Mouse (Mus musculus): ENCODE measurements around the gene Cpm. TPM values are rescaled to one million over a fixed set of nuclear protein-coding genes. Genes with fewer than 3 reads are reported as not detected.

Gene Cpm
- polyA plus RNA-seq, 1 experiment from 2014 or later = 47.7 TPM

DNA sequence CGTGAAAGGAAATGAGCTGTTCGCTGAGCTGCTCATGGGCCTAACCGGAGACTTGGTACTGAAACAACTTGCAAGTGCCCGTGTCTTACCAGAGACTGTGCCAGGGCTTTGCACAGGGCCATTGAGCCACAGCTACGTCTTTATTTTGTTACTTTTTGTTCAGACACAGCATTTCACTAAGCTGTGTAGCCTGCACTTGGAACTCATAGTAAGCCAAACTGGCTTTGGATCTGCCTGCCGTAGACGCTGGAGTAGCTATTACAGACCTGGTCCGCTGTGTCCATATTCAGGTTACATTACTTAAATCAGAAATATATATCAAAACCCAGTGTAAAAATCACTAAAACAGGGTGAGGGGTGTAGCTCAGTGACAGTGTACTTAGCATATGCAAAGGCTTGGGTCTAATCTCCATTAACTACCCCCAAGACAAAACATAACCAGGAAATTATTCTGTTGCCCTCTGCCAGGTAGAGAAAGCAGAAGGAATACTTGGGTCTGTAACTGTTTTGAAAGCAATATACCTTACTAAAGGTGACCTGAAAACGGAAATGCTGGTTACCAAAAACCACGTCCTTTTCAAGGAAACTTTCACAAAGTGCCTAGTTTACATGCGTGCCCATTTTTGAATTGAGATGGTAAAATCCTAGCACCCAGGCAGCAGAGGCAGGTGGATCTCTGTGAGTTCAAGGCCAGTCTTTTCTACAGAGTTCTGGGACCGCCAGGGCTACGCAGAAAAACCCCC is 56.7 kb downstream of the Cpm start:
- H3K27ac ChIP-seq (ENCODE audit: low read length) = no peak overlapping the region
- H3K27me3 ChIP-seq (replicated peaks; ENCODE audit: control insufficient read depth, insufficient read depth, low read length) = no peaks in the 10 kb centered on the region
- no peak overlapping the region for H3K4me3 ChIP-seq (ENCODE audit: low read length)
- no peak for ATAC-seq
- no peaks in the 10 kb centered on the region for H3K9me3 ChIP-seq (ENCODE audit: control insufficient read depth, low read length)
- no peak overlapping the region for H3K4me2 ChIP-seq (ENCODE audit: low read depth, low read length)
- H3K36me3 ChIP-seq (ENCODE audit: control insufficient read depth, insufficient read depth, low read length) = peaks cover 10% of the 10 kb centered on the region; the same call in 1 of the 2 replicates
- no peaks in the 10 kb centered on the region for H3K4me1 ChIP-seq (ENCODE audit: control insufficient read depth, insufficient read depth, low read length)
- 92% methylated on average over 13 of the region's 13 CpGs for WGBS
- no peak overlapping the region for H3K9ac ChIP-seq (ENCODE audit: low read depth, low read length)

DNA sequence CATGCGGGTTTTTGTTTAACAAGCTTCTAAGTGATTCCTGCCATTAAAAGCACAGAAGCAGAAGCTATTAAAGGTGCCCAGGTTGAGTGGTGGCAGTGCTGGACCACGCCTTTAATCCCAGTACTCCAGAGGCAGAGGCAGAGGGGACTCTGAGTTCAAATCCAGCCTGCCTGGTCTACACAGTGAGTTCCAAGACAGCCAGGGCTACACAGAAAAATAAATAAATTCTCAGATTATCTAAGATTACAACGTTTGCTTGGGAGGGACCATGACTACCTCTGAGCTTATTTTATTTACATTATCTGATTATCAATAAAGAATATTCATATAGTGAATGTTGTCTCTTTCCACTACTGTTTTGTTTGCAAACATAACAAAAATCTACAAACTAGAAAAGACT is 57.7 kb downstream of the Cpm start:
- no peak for ATAC-seq
- H3K4me3 ChIP-seq (ENCODE audit: low read length) = no peak overlapping the region
- H3K9ac ChIP-seq (ENCODE audit: low read depth, low read length) = no peak overlapping the region
- H3K27me3 ChIP-seq (replicated peaks; ENCODE audit: control insufficient read depth, insufficient read depth, low read length) = no peaks in the 10 kb centered on the region
- no peak overlapping the region for H3K27ac ChIP-seq (ENCODE audit: low read length)
- peaks cover 10% of the 10 kb centered on the region; the same call in 1 of the 2 replicates for H3K36me3 ChIP-seq (ENCODE audit: control insufficient read depth, insufficient read depth, low read length)
- H3K4me2 ChIP-seq (ENCODE audit: low read depth, low read length) = no peak overlapping the region
- H3K4me1 ChIP-seq (ENCODE audit: control insufficient read depth, insufficient read depth, low read length) = no peaks in the 10 kb centered on the region
- 71% methylated on average over 3 of the region's 3 CpGs for WGBS
- H3K9me3 ChIP-seq (ENCODE audit: control insufficient read depth, low read length) = no peaks in the 10 kb centered on the region

DNA sequence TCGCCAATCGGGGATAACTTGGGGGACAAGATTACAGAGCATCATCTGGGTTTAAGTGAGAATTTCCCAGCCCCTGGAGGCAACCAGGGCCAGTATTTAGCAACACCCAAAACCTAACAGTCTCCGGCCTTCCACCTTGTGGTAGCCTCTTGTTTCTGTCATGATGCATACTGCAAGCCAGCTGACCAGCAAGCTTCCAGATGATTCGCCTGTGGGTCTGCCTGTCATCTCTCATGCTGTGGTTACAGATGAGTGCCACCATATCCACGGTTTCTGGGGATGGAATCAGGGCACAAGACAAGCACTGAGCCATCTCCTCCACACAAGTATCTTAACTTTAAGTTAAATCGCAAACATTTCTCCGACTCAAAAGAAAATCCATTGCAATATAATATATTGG is 58.3 kb downstream of the Cpm start:
- 87% methylated on average over 7 of the region's 7 CpGs for WGBS
- no peak overlapping the region for H3K9ac ChIP-seq (ENCODE audit: low read depth, low read length)
- no peaks in the 10 kb centered on the region for H3K27me3 ChIP-seq (replicated peaks; ENCODE audit: control insufficient read depth, insufficient read depth, low read length)
- peaks cover 12% of the 10 kb centered on the region for H3K36me3 ChIP-seq (ENCODE audit: control insufficient read depth, insufficient read depth, low read length)
- H3K4me1 ChIP-seq (ENCODE audit: control insufficient read depth, insufficient read depth, low read length) = no peaks in the 10 kb centered on the region
- H3K27ac ChIP-seq (ENCODE audit: low read length) = no peak overlapping the region
- no peak for ATAC-seq
- no peak overlapping the region for H3K4me2 ChIP-seq (ENCODE audit: low read depth, low read length)
- H3K9me3 ChIP-seq (ENCODE audit: control insufficient read depth, low read length) = no peaks in the 10 kb centered on the region
- H3K4me3 ChIP-seq (ENCODE audit: low read length) = no peak overlapping the region

DNA sequence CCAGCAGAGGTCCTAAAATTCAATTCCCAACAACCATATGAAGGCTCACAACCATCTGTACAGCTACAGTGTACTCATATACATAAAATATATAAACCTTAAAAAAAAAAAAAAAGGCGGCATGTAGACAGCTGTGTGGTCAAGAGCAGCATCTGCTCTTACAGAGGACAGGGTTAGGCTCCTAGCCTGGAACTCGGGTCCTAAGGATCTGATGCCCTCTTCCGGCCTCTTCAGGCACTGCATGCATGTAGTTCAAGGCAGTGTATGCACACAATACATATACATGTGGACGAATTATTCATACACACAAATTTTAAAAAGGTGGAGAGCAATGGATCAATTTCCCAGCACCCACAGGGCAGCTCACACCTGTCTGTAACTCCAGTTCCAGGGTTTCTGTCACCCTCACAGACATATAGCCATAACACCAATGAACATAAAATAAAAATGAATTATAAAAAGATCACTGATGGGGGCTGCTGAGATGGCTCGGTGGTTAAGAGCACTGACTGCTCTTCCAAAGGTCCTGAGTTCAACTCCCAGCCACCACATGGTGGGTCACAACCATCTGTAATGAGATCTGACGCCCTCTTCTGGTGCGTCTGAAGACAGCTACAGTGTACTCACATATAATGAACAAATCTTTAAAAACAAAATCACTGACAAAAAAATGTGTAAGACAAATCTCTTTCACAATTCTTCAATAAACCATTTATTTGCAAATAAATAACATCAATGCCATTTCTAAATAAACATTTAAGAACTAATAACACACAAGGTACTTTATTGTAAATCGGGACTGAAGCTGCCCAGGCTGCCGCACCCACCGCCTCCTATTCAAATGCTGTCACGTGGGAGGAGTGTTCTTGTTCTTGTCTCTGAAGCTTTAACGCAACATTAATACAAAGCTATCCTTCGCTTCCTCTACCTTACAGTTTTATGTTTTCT is 59.2 kb downstream of the Cpm start:
- 85% methylated on average over 13 of the region's 13 CpGs for WGBS
- no peaks in the 10 kb centered on the region for H3K4me1 ChIP-seq (ENCODE audit: control insufficient read depth, insufficient read depth, low read length)

DNA sequence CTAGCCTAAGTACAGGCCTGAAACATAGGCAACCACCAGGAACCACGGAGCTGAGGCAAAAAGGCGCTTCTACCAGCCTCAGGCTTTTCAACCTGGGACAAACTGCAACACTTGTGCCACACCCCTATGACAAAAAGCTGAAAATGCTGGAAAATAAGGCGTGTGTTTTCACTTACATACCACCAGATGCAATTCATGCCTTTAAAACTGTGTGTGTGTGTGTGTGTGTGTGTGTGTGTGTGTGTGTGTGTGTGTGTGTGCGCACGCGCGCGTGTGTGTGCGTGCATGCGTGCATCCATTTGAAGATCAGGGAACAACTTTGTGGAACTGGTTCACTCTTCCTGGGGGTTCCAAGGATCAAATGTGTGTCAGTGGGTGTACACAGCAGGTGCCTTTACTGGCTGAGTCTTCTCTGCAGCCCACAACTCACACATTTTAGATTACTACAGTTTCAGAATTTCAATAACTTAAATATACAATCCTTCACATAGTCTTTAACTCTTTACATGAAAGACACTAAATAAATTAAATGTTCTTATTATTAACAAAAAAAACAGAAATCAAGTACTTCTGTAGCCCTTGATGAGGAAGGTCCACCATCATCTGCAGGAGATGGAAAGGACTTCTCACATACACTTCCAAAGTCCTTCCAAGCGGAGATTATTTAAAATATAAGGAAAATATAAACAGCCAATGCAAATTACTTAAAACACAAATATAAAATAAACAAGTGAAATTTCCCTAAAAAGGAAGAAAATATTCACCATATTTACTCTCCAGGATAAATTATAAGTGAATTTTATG is 60.2 kb downstream of the Cpm start:
- no peak overlapping the region for H3K9ac ChIP-seq (ENCODE audit: low read depth, low read length)
- no peak overlapping the region for H3K4me3 ChIP-seq (ENCODE audit: low read length)
- 93% methylated on average over 11 of the region's 11 CpGs for WGBS
- H3K27me3 ChIP-seq (replicated peaks; ENCODE audit: control insufficient read depth, insufficient read depth, low read length) = no peaks in the 10 kb centered on the region
- no peak for ATAC-seq
- H3K27ac ChIP-seq (ENCODE audit: low read length) = no peak overlapping the region
- no peaks in the 10 kb centered on the region for H3K9me3 ChIP-seq (ENCODE audit: control insufficient read depth, low read length)
- no peaks in the 10 kb centered on the region for H3K4me1 ChIP-seq (ENCODE audit: control insufficient read depth, insufficient read depth, low read length)
- H3K4me2 ChIP-seq (ENCODE audit: low read depth, low read length) = no peak overlapping the region
- H3K36me3 ChIP-seq (ENCODE audit: control insufficient read depth, insufficient read depth, low read length) = peaks cover 18% of the 10 kb centered on the region

More for the DNA sequence above, 59.2 kb downstream of the Cpm start:
- H3K9ac ChIP-seq (ENCODE audit: low read depth, low read length) = no peak overlapping the region
- ATAC-seq = peak; percentile 77
- H3K4me3 ChIP-seq (ENCODE audit: low read length) = no peak overlapping the region
- H3K36me3 ChIP-seq (ENCODE audit: control insufficient read depth, insufficient read depth, low read length) = peaks cover 17% of the 10 kb centered on the region
- H3K27me3 ChIP-seq (replicated peaks; ENCODE audit: control insufficient read depth, insufficient read depth, low read length) = no peaks in the 10 kb centered on the region
- no peak overlapping the region for H3K27ac ChIP-seq (ENCODE audit: low read length)
- no peaks in the 10 kb centered on the region for H3K9me3 ChIP-seq (ENCODE audit: control insufficient read depth, low read length)
- no peak overlapping the region for H3K4me2 ChIP-seq (ENCODE audit: low read depth, low read length)

DNA sequence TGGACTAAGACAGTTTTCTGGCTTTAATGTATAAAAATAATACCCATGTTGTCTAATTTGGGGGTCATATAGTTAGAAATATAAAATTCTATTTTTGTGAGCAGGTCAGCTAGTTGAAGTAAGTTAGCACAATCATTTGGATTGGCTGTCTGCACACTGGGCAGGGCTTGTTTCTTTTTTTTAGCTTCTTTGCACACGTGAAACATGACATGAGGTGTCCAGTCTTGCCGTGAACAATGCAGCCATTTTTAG is 60.7 kb downstream of the Cpm start:
- H3K4me2 ChIP-seq (ENCODE audit: low read depth, low read length) = no peak overlapping the region
- H3K9ac ChIP-seq (ENCODE audit: low read depth, low read length) = no peak overlapping the region
- no peak for ATAC-seq
- no peaks in the 10 kb centered on the region for H3K27me3 ChIP-seq (replicated peaks; ENCODE audit: control insufficient read depth, insufficient read depth, low read length)
- H3K27ac ChIP-seq (ENCODE audit: low read length) = no peak overlapping the region
- WGBS = 86% methylated on average over 2 of the region's 2 CpGs
- no peaks in the 10 kb centered on the region for H3K9me3 ChIP-seq (ENCODE audit: control insufficient read depth, low read length)
- no peak overlapping the region for H3K4me3 ChIP-seq (ENCODE audit: low read length)
- H3K36me3 ChIP-seq (ENCODE audit: control insufficient read depth, insufficient read depth, low read length) = peaks cover 22% of the 10 kb centered on the region
- H3K4me1 ChIP-seq (ENCODE audit: control insufficient read depth, insufficient read depth, low read length) = no peaks in the 10 kb centered on the region

DNA sequence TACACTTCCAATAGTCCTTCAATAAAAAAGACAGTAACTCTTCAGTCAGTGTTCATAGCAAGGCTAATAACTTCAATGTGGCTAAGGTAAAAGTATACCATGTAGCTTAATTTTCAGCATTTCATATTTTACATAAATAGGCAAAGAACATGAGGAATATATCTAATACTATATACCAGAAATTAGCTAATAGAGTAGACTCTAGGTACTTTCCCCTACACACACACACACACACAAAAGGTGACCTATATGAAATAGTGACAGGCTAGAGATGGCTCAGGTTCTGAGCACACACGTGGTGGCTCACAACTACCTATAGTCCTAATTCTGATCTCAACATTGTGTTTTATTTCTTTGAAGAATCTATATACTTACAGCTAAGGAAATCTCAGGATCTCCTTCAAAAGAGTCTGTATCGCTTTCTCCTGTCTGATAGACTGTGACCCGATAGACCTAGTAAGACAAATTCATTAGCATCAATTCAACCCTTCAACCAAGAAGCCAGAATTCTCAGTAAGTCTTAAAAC is 61.5 kb downstream of the Cpm start:
- Histone ChIP-seq H3K9me3 (ENCODE audit: control insufficient read depth, low read length) (no peaks in the 10 kb centered on the region), H3K4me1 (ENCODE audit: control insufficient read depth, insufficient read depth, low read length) (no peaks in the 10 kb centered on the region), H3K4me2 (ENCODE audit: low read depth, low read length) (no peak overlapping the region), H3K36me3 (ENCODE audit: control insufficient read depth, insufficient read depth, low read length) (peaks cover 22% of the 10 kb centered on the region), H3K4me3 (ENCODE audit: low read length) (no peak overlapping the region), H3K27me3 (replicated peaks; ENCODE audit: control insufficient read depth, insufficient read depth, low read length) (no peaks in the 10 kb centered on the region), H3K27ac (ENCODE audit: low read length) (no peak overlapping the region), H3K9ac (ENCODE audit: low read depth, low read length) (no peak overlapping the region)
- 97% methylated on average over 3 of the region's 3 CpGs for WGBS
- no peak for ATAC-seq

DNA sequence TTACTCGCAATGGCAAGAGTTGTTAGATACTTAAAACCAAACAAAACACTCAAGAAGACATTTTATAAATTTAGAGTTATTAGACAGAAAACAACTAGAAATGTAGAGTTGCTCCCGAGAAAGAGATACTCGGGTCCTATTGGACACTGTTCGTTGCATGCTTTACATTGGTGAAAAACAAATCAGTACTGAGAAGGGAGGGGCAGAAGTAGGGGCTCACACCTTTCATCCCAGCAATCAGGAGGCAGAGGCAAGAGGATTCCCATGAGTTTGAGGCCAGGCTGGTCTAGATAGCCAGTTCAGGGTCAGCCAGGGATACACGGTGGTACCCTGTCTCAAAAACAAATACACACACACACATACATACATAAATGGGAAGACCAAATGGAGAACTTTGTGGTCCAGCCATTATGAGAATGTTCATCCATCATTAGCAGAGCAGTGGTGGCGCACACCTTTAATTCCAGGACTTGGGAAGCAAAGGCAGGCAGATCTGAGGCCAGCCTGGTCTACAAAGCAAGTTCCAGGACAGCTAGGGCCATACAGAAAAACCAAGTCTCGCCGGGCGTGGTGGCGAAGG is 62.2 kb downstream of the Cpm start:
- Histone ChIP-seq H3K36me3 (ENCODE audit: control insufficient read depth, insufficient read depth, low read length) (peaks cover 22% of the 10 kb centered on the region), H3K27me3 (replicated peaks; ENCODE audit: control insufficient read depth, insufficient read depth, low read length) (no peaks in the 10 kb centered on the region)

DNA sequence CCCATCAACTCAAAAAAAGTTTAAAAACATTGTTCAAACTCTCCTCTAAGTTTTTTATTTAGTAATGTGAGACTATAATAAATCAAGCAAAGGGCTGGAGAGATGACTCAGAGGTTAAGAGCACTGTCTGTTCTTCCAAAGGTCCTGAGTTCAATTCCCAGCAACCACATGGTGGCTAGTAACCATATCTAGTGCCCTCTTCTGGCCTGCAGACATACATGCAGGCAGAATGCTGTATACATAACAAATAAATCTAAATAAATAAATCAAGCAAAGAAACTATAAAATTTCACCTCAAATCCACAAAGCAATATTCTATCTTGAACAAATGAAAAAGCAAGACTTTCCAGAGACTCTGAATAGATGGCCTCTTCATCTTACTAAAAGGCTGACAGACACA is 62.9 kb downstream of the Cpm start:
- Histone ChIP-seq H3K4me1 (ENCODE audit: control insufficient read depth, insufficient read depth, low read length) (no peaks in the 10 kb centered on the region), H3K27me3 (replicated peaks; ENCODE audit: control insufficient read depth, insufficient read depth, low read length) (no peaks in the 10 kb centered on the region), H3K9ac (ENCODE audit: low read depth, low read length) (no peak overlapping the region), H3K4me2 (ENCODE audit: low read depth, low read length) (no peak overlapping the region), H3K27ac (ENCODE audit: low read length) (no peak overlapping the region), H3K36me3 (ENCODE audit: control insufficient read depth, insufficient read depth, low read length) (peaks cover 23% of the 10 kb centered on the region), H3K9me3 (ENCODE audit: control insufficient read depth, low read length) (no peaks in the 10 kb centered on the region), H3K4me3 (ENCODE audit: low read length) (no peak overlapping the region)
- no peak for ATAC-seq

More for the DNA sequence above, 62.2 kb downstream of the Cpm start:
- no peak overlapping the region for H3K27ac ChIP-seq (ENCODE audit: low read length)
- no peak overlapping the region for H3K4me3 ChIP-seq (ENCODE audit: low read length)
- H3K4me2 ChIP-seq (ENCODE audit: low read depth, low read length) = no peak overlapping the region
- no peak for ATAC-seq
- H3K9me3 ChIP-seq (ENCODE audit: control insufficient read depth, low read length) = no peaks in the 10 kb centered on the region
- H3K4me1 ChIP-seq (ENCODE audit: control insufficient read depth, insufficient read depth, low read length) = no peaks in the 10 kb centered on the region
- WGBS = 95% methylated on average over 10 of the region's 10 CpGs
- H3K9ac ChIP-seq (ENCODE audit: low read depth, low read length) = no peak overlapping the region
